Mouse (Mus musculus): ENCODE measurements around the gene Kcnn4. TPM values are rescaled to one million over a fixed set of nuclear protein-coding genes. Genes with fewer than 3 reads are reported as not detected.

Gene Kcnn4
- polyA plus RNA-seq (2015; fragmentation: Nextera tagmentation; extraction: Ambion mirVana): 3.2 and 5.7 TPM in 2 replicates

- H3K9ac ChIP-seq (ENCODE audit: low read length): peak within 1 kb of the TSS; percentile 45
- no peaks in the 10 kb centered on the region for H3K27me3 ChIP-seq (ENCODE audit: control insufficient read depth, insufficient read depth, low read depth, low read length)
- no peaks in the 10 kb centered on the region for H3K9me3 ChIP-seq (ENCODE audit: control insufficient read depth, low read length)
- H3K36me3 ChIP-seq (ENCODE audit: control insufficient read depth, insufficient read depth, low read length): no peaks in the 10 kb centered on the region
- peak within 1 kb of the TSS; percentile 22; the same call in 1 of the 2 replicates for H3K4me3 ChIP-seq (ENCODE audit: low read length)
- ATAC-seq (ENCODE audit: low read depth): peak; percentile 10
- peaks cover 14% of the 10 kb centered on the region; the same call in 1 of the 2 replicates for H3K4me1 ChIP-seq (replicated peaks; ENCODE audit: control insufficient read depth, insufficient read depth, low read length)
- H3K4me2 ChIP-seq (ENCODE audit: low read depth, low read length): no peak within 1 kb of the TSS
- no peak within 1 kb of the TSS for H3K27ac ChIP-seq (ENCODE audit: low read length)
- 26% methylated on average over 23 of the region's 23 CpGs for WGBS
These were observed at the start of gene Kcnn4 for GRCm38 (mm10) chr7:24369731-24370541. Gene Kcnn4 (plus strand): TSS chr7:24370263.

- no peaks in the 10 kb centered on the region for H3K27me3 ChIP-seq (ENCODE audit: control insufficient read depth, insufficient read depth, low read depth, low read length)
- H3K4me3 ChIP-seq (ENCODE audit: low read length): no peak overlapping the region
- no peak overlapping the region for H3K9ac ChIP-seq (ENCODE audit: low read length)
- H3K4me2 ChIP-seq (ENCODE audit: low read depth, low read length): no peak overlapping the region
- H3K9me3 ChIP-seq (ENCODE audit: control insufficient read depth, low read length): peaks cover 8% of the 10 kb centered on the region
- no peaks in the 10 kb centered on the region for H3K36me3 ChIP-seq (ENCODE audit: control insufficient read depth, insufficient read depth, low read length)
- ATAC-seq (ENCODE audit: low read depth): no peak
- peaks cover 6% of the 10 kb centered on the region for H3K4me1 ChIP-seq (replicated peaks; ENCODE audit: control insufficient read depth, insufficient read depth, low read length)
- H3K27ac ChIP-seq (ENCODE audit: low read length): no peak overlapping the region
- WGBS: 71% methylated on average over 4 of the region's 4 CpGs
These were observed 47.5 kb upstream of the Kcnn4 start for GRCm38 (mm10) chr7:24322593-24322992.

GRCm38 (mm10) chr7:24325197-24325596, 44.9 kb upstream of the Kcnn4 start:
- Histone ChIP-seq H3K27me3 (ENCODE audit: control insufficient read depth, insufficient read depth, low read depth, low read length) (no peaks in the 10 kb centered on the region), H3K36me3 (ENCODE audit: control insufficient read depth, insufficient read depth, low read length) (no peaks in the 10 kb centered on the region), H3K9ac (ENCODE audit: low read length) (no peak overlapping the region), H3K4me2 (ENCODE audit: low read depth, low read length) (peak overlapping the region; percentile 56), H3K4me3 (ENCODE audit: low read length) (no peak overlapping the region), H3K27ac (ENCODE audit: low read length) (no peak overlapping the region), H3K9me3 (ENCODE audit: control insufficient read depth, low read length) (peaks cover 8% of the 10 kb centered on the region), H3K4me1 (replicated peaks; ENCODE audit: control insufficient read depth, insufficient read depth, low read length) (peaks cover 6% of the 10 kb centered on the region)
- no peak for ATAC-seq (ENCODE audit: low read depth)
- WGBS: 86% methylated on average over 6 of the region's 6 CpGs

GRCm38 (mm10) chr7:24325675-24326128, 44.4 kb upstream of the Kcnn4 start:
- Histone ChIP-seq H3K27me3 (ENCODE audit: control insufficient read depth, insufficient read depth, low read depth, low read length) (no peaks in the 10 kb centered on the region), H3K4me1 (replicated peaks; ENCODE audit: control insufficient read depth, insufficient read depth, low read length) (peaks cover 6% of the 10 kb centered on the region), H3K4me3 (ENCODE audit: low read length) (peak overlapping the region; percentile 37), H3K9ac (ENCODE audit: low read length) (peak overlapping the region; percentile 51), H3K36me3 (ENCODE audit: control insufficient read depth, insufficient read depth, low read length) (no peaks in the 10 kb centered on the region), H3K4me2 (ENCODE audit: low read depth, low read length) (peak overlapping the region; percentile 56), H3K9me3 (ENCODE audit: control insufficient read depth, low read length) (peaks cover 8% of the 10 kb centered on the region), H3K27ac (ENCODE audit: low read length) (no peak overlapping the region)
- ATAC-seq (ENCODE audit: low read depth): peak; percentile 70; the same call in 1 of the 2 replicates
- 7% methylated on average over 13 of the region's 13 CpGs for WGBS

DNA sequence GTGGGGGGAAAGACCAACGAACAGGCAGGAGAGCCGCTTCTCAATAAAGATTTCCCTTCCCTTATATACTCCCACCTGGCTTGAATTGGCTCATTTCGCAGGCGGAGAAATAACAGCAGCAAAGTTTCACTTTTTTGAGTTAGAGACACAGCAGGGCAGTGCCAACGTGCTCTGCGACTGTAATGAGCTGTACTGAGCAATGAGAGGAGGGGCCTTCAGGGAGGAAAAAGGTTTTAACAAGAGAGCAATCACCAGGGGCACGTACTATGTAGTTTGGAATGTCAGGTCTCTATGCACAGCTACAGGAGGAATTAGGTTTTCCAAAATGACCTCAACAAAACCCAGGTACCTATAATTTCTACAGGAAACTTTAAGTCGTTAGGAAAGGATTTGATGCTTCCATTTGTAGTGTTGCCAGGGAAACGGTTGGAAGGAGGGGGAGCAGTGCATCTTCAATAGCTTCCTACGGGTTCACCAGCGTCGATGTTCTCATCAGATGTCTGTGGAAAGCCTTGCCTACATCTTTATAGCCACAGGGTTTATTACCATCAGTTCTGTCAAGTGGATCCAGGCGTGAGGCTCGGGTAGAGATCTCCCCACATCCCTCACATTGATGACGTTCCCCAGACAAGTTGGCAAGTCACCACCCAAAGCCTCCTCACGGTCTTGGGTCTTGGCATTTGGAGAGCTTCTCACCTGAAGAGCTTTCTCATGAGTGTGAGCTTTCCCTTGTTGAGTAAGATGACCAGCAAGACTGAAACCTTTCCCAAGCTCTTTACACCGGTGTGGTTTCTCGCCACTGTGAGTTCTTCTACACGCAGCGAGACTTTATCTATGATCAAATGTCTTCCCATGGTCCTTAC, 43.6 kb upstream of the Kcnn4 start:
- peak; percentile 66 for ATAC-seq (ENCODE audit: low read depth)
- H3K9me3 ChIP-seq (ENCODE audit: control insufficient read depth, low read length): peaks cover 8% of the 10 kb centered on the region
- H3K27me3 ChIP-seq (ENCODE audit: control insufficient read depth, insufficient read depth, low read depth, low read length): no peaks in the 10 kb centered on the region
- peak overlapping the region; percentile 37 for H3K4me3 ChIP-seq (ENCODE audit: low read length)
- peak overlapping the region; percentile 51 for H3K9ac ChIP-seq (ENCODE audit: low read length)
- H3K27ac ChIP-seq (ENCODE audit: low read length): peak overlapping the region; percentile 53; the same call in 1 of the 2 replicates
- peak overlapping the region; percentile 56 for H3K4me2 ChIP-seq (ENCODE audit: low read depth, low read length)
- H3K4me1 ChIP-seq (replicated peaks; ENCODE audit: control insufficient read depth, insufficient read depth, low read length): peaks cover 6% of the 10 kb centered on the region
- 50% methylated on average over 20 of the region's 20 CpGs for WGBS
- H3K36me3 ChIP-seq (ENCODE audit: control insufficient read depth, insufficient read depth, low read length): no peaks in the 10 kb centered on the region

DNA sequence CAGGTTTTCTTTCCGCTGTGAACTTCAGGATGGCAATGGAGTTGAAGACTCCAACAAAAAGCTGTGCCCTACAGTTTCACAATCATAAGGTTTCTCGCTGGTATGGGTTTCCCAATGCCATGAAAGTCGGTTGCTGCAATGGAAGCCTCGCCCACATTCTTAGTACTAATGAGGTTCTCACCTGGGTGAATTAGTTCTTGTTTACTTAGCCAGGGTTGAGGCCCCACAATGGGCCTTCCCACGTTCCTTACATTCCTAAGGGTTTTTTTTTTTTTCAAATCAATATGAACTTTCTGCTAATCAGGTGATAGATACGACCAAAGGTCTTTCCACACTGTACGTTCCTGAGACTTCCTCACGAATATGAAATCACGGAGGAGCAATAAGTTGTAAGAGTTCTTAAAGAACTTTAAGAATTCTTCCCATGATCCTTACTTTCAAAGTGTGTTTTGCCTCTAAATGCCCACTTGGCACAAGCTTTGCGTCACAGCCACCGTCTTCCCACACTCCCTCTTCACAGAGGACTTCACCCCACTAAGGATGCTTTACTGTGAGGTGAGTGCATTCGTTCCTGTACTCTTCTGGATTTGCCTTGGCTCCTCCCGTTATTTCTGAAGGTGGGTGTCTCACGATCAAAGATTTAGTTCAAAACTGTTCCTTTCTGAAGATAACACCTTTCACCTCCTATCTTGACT, 42.6 kb upstream of the Kcnn4 start:
- ATAC-seq (ENCODE audit: low read depth): peak; percentile 66
- Histone ChIP-seq H3K27me3 (ENCODE audit: control insufficient read depth, insufficient read depth, low read depth, low read length) (no peaks in the 10 kb centered on the region), H3K4me1 (replicated peaks; ENCODE audit: control insufficient read depth, insufficient read depth, low read length) (peaks cover 6% of the 10 kb centered on the region), H3K4me3 (ENCODE audit: low read length) (no peak overlapping the region), H3K4me2 (ENCODE audit: low read depth, low read length) (no peak overlapping the region), H3K9ac (ENCODE audit: low read length) (no peak overlapping the region), H3K27ac (ENCODE audit: low read length) (peak overlapping the region; percentile 53; the same call in 1 of the 2 replicates), H3K9me3 (ENCODE audit: control insufficient read depth, low read length) (peaks cover 8% of the 10 kb centered on the region), H3K36me3 (ENCODE audit: control insufficient read depth, insufficient read depth, low read length) (no peaks in the 10 kb centered on the region)
- WGBS: 60% methylated on average over 14 of the region's 14 CpGs

GRCm38 (mm10) chr7:24333304-24333986, 36.6 kb upstream of the Kcnn4 start, which contains the start of gene Tescl:
Gene Tescl (minus strand): TSS chr7:24333936.
- no peak within 1 kb of the TSS for H3K27ac ChIP-seq (ENCODE audit: low read length)
- no peak for ATAC-seq (ENCODE audit: low read depth)
- 33% methylated on average over 49 of the region's 49 CpGs for WGBS
- H3K4me1 ChIP-seq (replicated peaks; ENCODE audit: control insufficient read depth, insufficient read depth, low read length): no peaks in the 10 kb centered on the region
- peak within 1 kb of the TSS; percentile 34 for H3K4me2 ChIP-seq (ENCODE audit: low read depth, low read length)
- no peak within 1 kb of the TSS for H3K9ac ChIP-seq (ENCODE audit: low read length)
- no peaks in the 10 kb centered on the region for H3K9me3 ChIP-seq (ENCODE audit: control insufficient read depth, low read length)
- H3K4me3 ChIP-seq (ENCODE audit: low read length): peak within 1 kb of the TSS; percentile 24
- peaks cover 11% of the 10 kb centered on the region for H3K27me3 ChIP-seq (ENCODE audit: control insufficient read depth, insufficient read depth, low read depth, low read length)
- no peaks in the 10 kb centered on the region for H3K36me3 ChIP-seq (ENCODE audit: control insufficient read depth, insufficient read depth, low read length)

GRCm38 (mm10) chr7:24335699-24336309, 34.3 kb upstream of the Kcnn4 start:
- no peak overlapping the region for H3K27ac ChIP-seq (ENCODE audit: low read length)
- whole genome bisulfite sequencing: 9% methylated on average over 5 of the region's 5 CpGs
- H3K4me1 ChIP-seq (replicated peaks; ENCODE audit: control insufficient read depth, insufficient read depth, low read length): no peaks in the 10 kb centered on the region
- no peaks in the 10 kb centered on the region for H3K9me3 ChIP-seq (ENCODE audit: control insufficient read depth, low read length)
- no peak for ATAC-seq (ENCODE audit: low read depth)
- no peak overlapping the region for H3K4me3 ChIP-seq (ENCODE audit: low read length)
- H3K27me3 ChIP-seq (ENCODE audit: control insufficient read depth, insufficient read depth, low read depth, low read length): peaks cover 11% of the 10 kb centered on the region
- H3K9ac ChIP-seq (ENCODE audit: low read length): no peak overlapping the region
- H3K36me3 ChIP-seq (ENCODE audit: control insufficient read depth, insufficient read depth, low read length): no peaks in the 10 kb centered on the region
- no peak overlapping the region for H3K4me2 ChIP-seq (ENCODE audit: low read depth, low read length)
